Mouse (Mus musculus) myocyte (in vitro differentiated cells): ENCODE results near the gene Recql5.

ENCODE experiments used
- CEBPB ChIP-seq: IDR thresholded peaks from 2 replicates; pipeline ENCODE4 v1.6.1; 2011; ENCODE audit warnings: mild to moderate bottlenecking, moderate library complexity; ENCODE audit not compliant: poor library complexity, insufficient read depth, severe bottlenecking
- E2F4 ChIP-seq: IDR thresholded peaks from one replicate; pipeline ENCODE4 v1.6.1; 2011; ENCODE audit warnings: mild to moderate bottlenecking, control low read depth, moderate library complexity; ENCODE audit not compliant: insufficient read depth
- MAX ChIP-seq: IDR thresholded peaks from one replicate; pipeline ENCODE4 v1.6.1; 2011; ENCODE audit warnings: low read depth, mild to moderate bottlenecking, control low read depth
- MYOD1 ChIP-seq, 3 experiments: IDR thresholded peaks; one replicate each; pipeline ENCODE4 v1.6.1; 2011; ENCODE audit warnings: control low read depth in 2 of 3, low read depth in 2 of 3, mild to moderate bottlenecking in 2 of 3, moderate library complexity in 1 of 3; ENCODE audit not compliant: insufficient read length in 2 of 3, control insufficient read depth in 1 of 3
- POLR2A ChIP-seq: IDR thresholded peaks from one replicate; pipeline ENCODE4 v1.6.1; 2011; ENCODE audit warnings: low read depth, mild to moderate bottlenecking, control low read depth, moderate library complexity; ENCODE audit not compliant: insufficient read length
- POLR2AphosphoS2 ChIP-seq: IDR thresholded peaks from one replicate; pipeline ENCODE4 v1.6.1; 2011; ENCODE audit warnings: low read depth, control low read depth; ENCODE audit not compliant: insufficient read length
- REST ChIP-seq: IDR thresholded peaks from one replicate; pipeline ENCODE4 v1.6.1; 2011; ENCODE audit warnings: mild to moderate bottlenecking, control low read depth, moderate library complexity; ENCODE audit not compliant: insufficient read depth, insufficient read length
- SRF ChIP-seq: IDR thresholded peaks from one replicate; pipeline ENCODE4 v1.6.1; 2011; ENCODE audit warnings: low read depth; ENCODE audit not compliant: control insufficient read depth, insufficient read length
- TCF12 ChIP-seq: IDR thresholded peaks from one replicate; pipeline ENCODE4 v1.6.1; 2011; ENCODE audit warnings: mild to moderate bottlenecking, control low read depth; ENCODE audit not compliant: poor library complexity, insufficient read depth, severe bottlenecking
- TCF3 ChIP-seq: IDR thresholded peaks from one replicate; pipeline ENCODE4 v1.6.1; 2011; ENCODE audit warnings: low read depth, control low read depth; ENCODE audit not compliant: insufficient read length
- USF1 ChIP-seq: IDR thresholded peaks from one replicate; pipeline ENCODE4 v1.6.1; 2011; ENCODE audit warnings: low read depth, mild to moderate bottlenecking, control low read depth, moderate library complexity

GRCm38 (mm10) chr11:115975544-115975943 lies 42.3 kb upstream of the Recql5 start:
- no peak for TF ChIP-seq POLR2A
- no peak for TF ChIP-seq MYOD1 (IDR thresholded peaks at IDR 0.05; ENCODE audit: control insufficient read depth in 1 of 3, insufficient read length in 2 of 3, low read depth in 2 of 3)
- TF ChIP-seq USF1: no peak
- TF ChIP-seq CEBPB: no peak
- TF ChIP-seq POLR2AphosphoS2: no peak
- no peak for TF ChIP-seq TCF12
- no peak for TF ChIP-seq MAX
- no peak for TF ChIP-seq E2F4
- TF ChIP-seq SRF: no peak
- TF ChIP-seq REST: no peak
- TF ChIP-seq TCF3: no peak
